Mouse (Mus musculus) small intestine, adult 2 months (tissue): ENCODE data around the gene Dysf.

Experiments used
- CTCF ChIP-seq: fragments of 200-500 bp; IDR thresholded peaks from 2 replicates; pipeline ENCODE4 v1.5.1; 2012; ENCODE audit warnings: low read depth, mild to moderate bottlenecking, control low read depth, inconsistent platforms, low read length, moderate library complexity, mixed read lengths; ENCODE audit not compliant: insufficient replicate concordance, insufficient read length; ENCODE audit errors: extremely low read depth
- POLR2A ChIP-seq: fragments of 200-500 bp; IDR thresholded peaks from 2 replicates; pipeline ENCODE4 v1.6.1; 2012; ENCODE audit warnings: low read depth, mild to moderate bottlenecking, control low read depth, inconsistent platforms, low read length, moderate library complexity

GRCm38 (mm10) chr6:84053874-84054530 is 45.6 kb downstream of the Dysf start:
- TF ChIP-seq POLR2A (no peak), CTCF (no peak)
